Mouse (Mus musculus) cerebellum, postnatal 10 days (tissue): ENCODE measurements around the gene Clock.

Experiments used
- DNase-seq, 2 experiments: peaks; one replicate each; pipeline ENCODE4 v3.0.0; 2021; ENCODE audit warnings: mixed read lengths in 2 of 2

Clock gene

GRCm38 (mm10) chr5:76177664-76178063 lies 126.9 kb downstream of the Clock start:
- DNase-seq = no peak

- DNase-seq = no peak
Observed at GRCm38 (mm10) chr5:76176841-76177240, 127.8 kb downstream of the Clock start.

- DNase-seq = no peak
Observed at GRCm38 (mm10) chr5:76176411-76176810, 128.2 kb downstream of the Clock start.

DNA sequence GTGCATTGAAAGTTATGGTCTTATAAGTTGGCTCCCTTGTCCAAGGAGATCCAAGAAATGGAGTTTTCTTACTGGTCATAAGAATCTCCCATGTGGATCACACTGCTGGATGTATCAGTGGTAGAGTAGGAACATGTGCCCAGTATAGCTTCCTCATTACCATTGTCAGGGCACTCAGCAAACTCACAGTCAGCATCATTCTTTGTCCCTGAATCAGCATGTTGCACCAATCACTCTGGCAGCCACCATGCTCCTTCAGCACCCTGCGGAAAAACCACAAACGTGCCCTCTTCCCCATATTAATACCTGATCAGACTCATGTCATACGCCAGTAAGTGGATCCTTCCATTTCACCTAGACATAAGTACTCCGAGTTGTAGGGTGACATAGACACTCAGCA lies 129.5 kb downstream of the Clock start:
- DNase-seq = no peak

DNA sequence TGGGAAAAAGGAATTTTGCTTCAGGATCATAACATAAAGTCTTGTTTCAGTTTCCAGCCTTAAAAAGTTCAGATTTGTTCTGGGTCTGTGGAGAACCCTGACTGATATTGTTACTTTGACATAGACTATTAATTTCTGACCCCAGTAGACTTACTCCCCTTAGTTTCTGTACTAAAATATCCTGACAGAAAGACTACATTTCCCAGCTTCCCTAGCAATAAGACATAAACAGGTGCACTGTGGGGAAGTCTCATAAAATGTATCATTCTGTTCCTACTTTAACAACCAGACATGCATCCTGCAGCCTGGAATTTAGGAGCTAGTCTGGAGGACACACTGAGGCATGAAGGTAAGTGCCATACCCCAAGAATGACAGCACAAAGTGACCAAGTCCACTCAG lies 133.6 kb downstream of the Clock start:
- DNase-seq = no peak

DNA sequence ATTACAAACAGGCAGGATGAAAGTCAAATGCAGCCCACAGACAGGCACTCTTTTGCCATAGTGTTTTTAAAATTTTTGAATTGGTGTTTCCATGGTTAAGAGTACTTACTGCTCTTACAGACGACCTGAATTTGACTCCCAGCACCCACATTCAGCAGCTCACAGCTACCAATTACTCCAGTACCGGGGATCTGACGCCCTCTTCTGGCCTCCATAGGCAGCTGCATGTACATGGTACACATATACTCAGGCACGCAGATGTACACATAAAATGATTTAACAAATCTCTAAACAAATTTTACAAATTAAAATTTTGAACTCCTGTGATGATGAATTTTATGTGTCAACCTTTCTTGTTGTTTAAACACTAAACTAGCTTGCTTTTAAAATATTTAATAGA lies 134.1 kb downstream of the Clock start:
- no peak for DNase-seq

- DNase-seq = no peak
Observed at GRCm38 (mm10) chr5:76164827-76165226, 139.8 kb downstream of the Clock start.

GRCm38 (mm10) chr5:76163828-76164390 lies 140.7 kb downstream of the Clock start:
- no peak for DNase-seq

- no peak for DNase-seq
Observed at GRCm38 (mm10) chr5:76162926-76163325, 141.7 kb downstream of the Clock start.

GRCm38 (mm10) chr5:76161491-76161890 lies 143.1 kb downstream of the Clock start:
- no peak for DNase-seq

DNA sequence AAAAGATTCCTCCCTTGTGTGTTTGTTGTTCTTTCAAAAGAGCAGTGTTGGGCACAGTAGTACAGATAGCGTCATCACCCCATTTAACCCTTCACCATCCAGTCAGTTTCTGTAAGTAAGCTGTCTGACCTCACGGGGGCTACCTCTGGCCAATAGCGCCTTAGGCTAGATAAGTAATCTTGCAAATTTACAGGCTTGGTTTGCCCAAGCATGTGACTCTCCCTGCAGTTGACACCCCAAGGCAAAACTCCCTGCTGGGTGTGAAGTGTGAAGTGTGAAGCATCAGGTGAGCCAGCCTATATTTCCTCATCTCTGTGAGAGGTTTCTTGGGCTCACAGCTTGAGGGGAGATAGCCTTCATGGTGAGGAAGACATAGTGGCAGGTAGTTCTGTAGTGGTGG lies 144.5 kb downstream of the Clock start:
- DNase-seq = no peak
